Mouse (Mus musculus) heart, adult 18-20 months (tissue): ENCODE results near the gene Eif2b3. TPM values are rescaled to one million over a fixed set of nuclear protein-coding genes. Genes with fewer than 3 reads are reported as not detected.

ENCODE experiments used
- total RNA-seq, 2 experiments: library from RNA; stranded (reverse); gene quantifications; 2 replicates each; pipeline ENCODE4 v1.2.3; 2021

Gene Eif2b3
- total RNA-seq, 2 experiments from 2014 or later: 16.5 to 16.8 TPM

Other genes with a start within 250 kb of the Eif2b3 start
- gene Toe1, start 211.8 kb upstream of the Eif2b3 start, total RNA-seq: 1 to 10 TPM; 5.5 to 7.3 TPM
- 1 to 10 TPM; 1.3 TPM for gene Mutyh, start 211.7 kb upstream of the Eif2b3 start, total RNA-seq
- 1 to 10 TPM; 3.5 to 3.7 TPM for gene Hpdl, start 197.7 kb upstream of the Eif2b3 start, total RNA-seq
- gene Zswim5, start 142.0 kb upstream of the Eif2b3 start, total RNA-seq: 1 to 10 TPM in 1 of 2 experiments, under 1 TPM in 1; 0.98 to 1.0 TPM
- gene Urod, start 25.0 kb upstream of the Eif2b3 start, total RNA-seq: 10 to 100 TPM; 82.6 to 93.6 TPM
- 10 to 100 TPM; 16.8 to 19.8 TPM for gene Hectd3, start 24.1 kb upstream of the Eif2b3 start, total RNA-seq
- gene Ptch2, start 76.7 kb downstream of the Eif2b3 start, total RNA-seq: under 1 TPM; 0.39 to 0.40 TPM
- 1 to 10 TPM; 3.4 to 3.5 TPM for gene Btbd19, start 106.3 kb downstream of the Eif2b3 start, total RNA-seq
- under 1 TPM in 1 of 2 experiments, not detected in 1; 0.64 TPM for gene Tctex1d4, start 107.4 kb downstream of the Eif2b3 start, total RNA-seq
- 1 to 10 TPM; 1.4 TPM for gene Plk3, start 114.6 kb downstream of the Eif2b3 start, total RNA-seq
- 100 to 1,000 TPM; 587 to 633 TPM for gene Rps8, start 136.8 kb downstream of the Eif2b3 start, total RNA-seq
- under 1 TPM; 0.30 to 0.36 TPM for gene Kif2c, start 163.2 kb downstream of the Eif2b3 start, total RNA-seq
- gene Tmem53, start 232.5 kb downstream of the Eif2b3 start, total RNA-seq: 10 to 100 TPM; 24.8 to 35.7 TPM
- under 1 TPM in 1 of 2 experiments, not detected in 1; 0.15 TPM for gene Armh1, start 232.7 kb downstream of the Eif2b3 start, total RNA-seq